Mouse (Mus musculus) hindbrain, embryonic 15.5 days (tissue): ENCODE measurements at regions not wholly inside any gene's neighbourhood (a gene's known extent, or its start where the extent isn't known, plus 50 kb on each side); places are given as distances from the start of the nearest gene placed in this dataset.
A peak's percentile ranks its signal among the peaks of the same experiment; 100 is the strongest.
"Not testable (repeated sequence)": the region's sequence is repeated elsewhere in the genome, so short reads cannot be mapped to it uniquely, and the experiment has no call there.

ENCODE experiments used
- ATAC-seq: fragments of 200-750 bp; cut with Nextera tagmentation; 2 replicates; pipeline ENCODE4 v1.8.0; 2017; ENCODE audit warnings: low read depth, moderate number of reproducible peaks, moderate TSS enrichment; ENCODE audit not compliant: low FRiP score
- H3K27ac ChIP-seq: fragments of 300-500 bp; sonication (generic); replicated peaks from 2 replicates; pipeline ENCODE4 v1.5.1; 2015; ENCODE audit warnings: mild to moderate bottlenecking, inconsistent platforms
- H3K27me3 ChIP-seq: fragments of 300-500 bp; sonication (generic); 2 replicates; pipeline ENCODE4 v1.6.1; 2015; ENCODE audit warnings: control low read depth, inconsistent platforms
- H3K36me3 ChIP-seq: fragments of 300-500 bp; sonication (generic); 2 replicates; pipeline ENCODE4 v1.6.1; 2015; ENCODE audit warnings: control low read depth, inconsistent platforms
- H3K4me1 ChIP-seq: fragments of 300-500 bp; sonication (generic); replicated peaks from 2 replicates; pipeline ENCODE4 v1.6.1; 2015; ENCODE audit warnings: control low read depth, inconsistent platforms
- H3K4me2 ChIP-seq: fragments of 300-500 bp; sonication (generic); 2 replicates; pipeline ENCODE4 v1.6.1; 2015; ENCODE audit warnings: moderate library complexity, mild to moderate bottlenecking, inconsistent platforms
- H3K4me3 ChIP-seq: fragments of 300-500 bp; sonication (generic); 2 replicates; pipeline ENCODE4 v1.5.1; 2015; ENCODE audit warnings: mild to moderate bottlenecking, inconsistent platforms
- H3K9ac ChIP-seq: fragments of 300-500 bp; sonication (generic); 2 replicates; pipeline ENCODE4 v1.6.1; 2015; ENCODE audit warnings: inconsistent platforms
- H3K9me3 ChIP-seq: fragments of 300-500 bp; sonication (generic); 2 replicates; pipeline ENCODE4 v1.6.1; 2016; ENCODE audit warnings: control low read depth, inconsistent platforms
- WGBS: fragments of 180-500 bp; shearing (Covaris S2); methylation state at CpG from one replicate; pipeline ENCODE4 v1.1.7; 2015; 5-methylcytosine and 5-hydroxymethylcytosine counted together

DNA sequence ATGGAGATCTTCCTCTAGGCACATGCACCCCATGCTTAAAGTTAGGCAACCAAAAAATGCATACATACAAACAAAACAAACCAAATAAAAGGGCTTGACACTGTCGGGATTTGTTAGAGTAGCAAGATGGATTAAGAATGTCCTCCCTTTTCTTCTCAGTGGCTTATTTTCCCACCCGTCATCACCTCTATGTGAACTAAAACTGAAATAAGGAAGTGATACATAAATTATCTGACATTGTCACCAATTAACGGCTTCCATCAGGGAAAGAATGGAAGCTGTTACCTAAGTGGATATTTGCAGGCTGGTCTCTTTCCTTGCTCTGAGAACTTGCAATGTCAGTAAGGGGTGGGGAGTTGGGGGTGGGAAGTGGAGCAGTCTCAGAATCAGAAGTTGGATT lies 541.5 kb downstream of the Diaph3 start:
- no peak for ATAC-seq
- Histone ChIP-seq H3K9me3 (no peaks in the 10 kb centered on the region), H3K4me2 (no peak overlapping the region), H3K4me1 (no peaks in the 10 kb centered on the region), H3K27me3 (no peaks in the 10 kb centered on the region), H3K4me3 (no peak overlapping the region), H3K9ac (no peak overlapping the region), H3K36me3 (no peaks in the 10 kb centered on the region), H3K27ac (no peak overlapping the region)
- WGBS = 76% methylated on average over 3 of the region's 3 CpGs

DNA sequence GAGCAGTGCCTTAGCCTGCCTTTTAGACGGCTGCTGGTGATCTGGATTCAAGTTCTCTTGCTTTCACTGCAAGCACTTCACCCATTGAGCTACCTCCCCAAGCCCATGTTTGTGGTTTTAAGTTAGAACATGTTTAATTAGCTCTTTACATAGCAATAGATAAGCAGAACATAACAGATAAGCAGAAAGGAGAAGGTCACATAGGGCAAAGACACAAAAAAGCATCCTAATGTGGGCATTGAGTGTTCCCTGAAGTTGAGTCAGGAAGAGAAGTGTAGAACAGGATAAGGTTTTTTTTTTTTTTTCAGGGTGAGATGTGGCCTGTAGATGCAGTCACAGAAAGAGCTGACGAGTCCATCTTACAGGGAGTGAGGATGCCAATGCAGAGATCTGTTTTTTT lies 552.5 kb downstream of the Diaph3 start:
- 92% methylated on average over 2 of the region's 2 CpGs for WGBS

DNA sequence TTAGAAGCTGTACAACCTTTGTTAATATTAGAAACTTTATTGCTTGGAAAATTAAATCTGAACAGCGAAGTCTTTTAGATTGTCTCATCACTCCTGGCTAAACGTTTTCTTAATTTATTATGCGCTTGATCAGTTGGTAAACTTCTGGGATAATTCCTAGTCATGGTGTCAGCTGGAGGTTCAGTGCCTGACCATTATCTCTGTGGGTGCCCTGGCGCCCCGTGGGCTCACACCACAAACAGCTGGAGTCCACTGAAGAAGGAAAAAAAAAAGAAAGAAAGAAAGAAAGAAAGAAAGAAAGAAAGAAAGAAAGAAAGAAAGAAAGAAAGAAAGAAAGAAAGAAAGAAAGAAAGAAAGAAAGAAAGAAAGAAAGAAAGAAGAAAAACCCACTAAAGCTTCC lies 555.1 kb downstream of the Diaph3 start:
- H3K4me2 ChIP-seq, H3K36me3 ChIP-seq, H3K4me3 ChIP-seq, H3K9me3 ChIP-seq, H3K9ac ChIP-seq, H3K27ac ChIP-seq, H3K27me3 ChIP-seq, H3K4me1 ChIP-seq, ATAC-seq: not testable (repeated sequence)
- 49% methylated on average over 5 of the region's 5 CpGs for WGBS

More for the DNA sequence above, 552.5 kb downstream of the Diaph3 start:
- Histone ChIP-seq H3K9ac (no peak overlapping the region), H3K9me3 (no peaks in the 10 kb centered on the region), H3K4me3 (no peak overlapping the region), H3K36me3 (no peaks in the 10 kb centered on the region), H3K4me2 (no peak overlapping the region), H3K27ac (no peak overlapping the region), H3K4me1 (no peaks in the 10 kb centered on the region), H3K27me3 (no peaks in the 10 kb centered on the region)
- no peak for ATAC-seq

DNA sequence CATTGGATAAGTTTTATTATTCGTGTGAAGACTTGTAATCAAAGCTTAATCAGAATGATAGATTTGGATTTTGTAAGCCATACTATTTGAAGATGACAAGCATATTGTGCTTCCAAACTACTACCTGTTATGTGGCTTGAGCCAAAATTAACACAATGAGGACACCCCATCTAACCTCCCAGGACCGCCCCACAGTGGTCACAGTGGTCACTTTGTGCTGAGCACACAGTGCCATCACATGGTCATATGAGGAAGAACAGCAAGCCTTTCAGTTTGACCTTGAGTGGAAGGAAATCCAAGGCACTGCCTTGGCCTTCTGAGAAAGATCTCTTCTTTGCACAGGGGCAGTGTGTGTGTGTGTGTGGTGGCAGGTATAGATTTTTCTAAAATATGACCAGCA lies 578.3 kb downstream of the Diaph3 start:
- 65% methylated on average over 2 of the region's 2 CpGs for WGBS

DNA sequence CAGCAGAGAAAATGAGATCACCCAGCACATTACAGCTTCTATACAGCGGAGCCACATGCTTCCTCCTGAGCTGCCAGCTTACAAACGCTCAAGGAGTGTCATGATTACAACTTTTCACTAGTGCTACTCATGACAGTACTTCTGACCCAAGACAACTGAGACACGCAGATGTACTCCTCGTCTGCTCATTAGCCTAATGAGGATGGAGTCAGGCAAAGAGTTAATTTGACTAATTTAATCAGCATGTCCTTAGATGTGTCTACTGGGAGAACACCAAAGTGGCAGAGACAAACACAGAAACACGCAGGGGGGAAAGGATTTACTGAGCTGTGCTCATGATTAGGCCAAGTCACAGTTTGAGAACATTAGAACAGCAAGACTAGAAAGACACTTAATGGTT lies 603.0 kb downstream of the Diaph3 start:
- Histone ChIP-seq H3K36me3 (no peaks in the 10 kb centered on the region), H3K27me3 (no peaks in the 10 kb centered on the region), H3K4me1 (no peaks in the 10 kb centered on the region), H3K9ac (no peak overlapping the region), H3K4me3 (no peak overlapping the region), H3K9me3 (no peaks in the 10 kb centered on the region), H3K27ac (no peak overlapping the region), H3K4me2 (no peak overlapping the region)
- WGBS = 58% methylated on average over 5 of the region's 5 CpGs
- ATAC-seq = no peak

More for the DNA sequence above, 578.3 kb downstream of the Diaph3 start:
- H3K4me2 ChIP-seq = no peak overlapping the region
- no peak for ATAC-seq
- no peaks in the 10 kb centered on the region for H3K27me3 ChIP-seq
- H3K9ac ChIP-seq = no peak overlapping the region
- H3K36me3 ChIP-seq = no peaks in the 10 kb centered on the region
- H3K9me3 ChIP-seq = no peaks in the 10 kb centered on the region
- H3K27ac ChIP-seq = no peak overlapping the region
- H3K4me1 ChIP-seq = no peaks in the 10 kb centered on the region
- no peak overlapping the region for H3K4me3 ChIP-seq

DNA sequence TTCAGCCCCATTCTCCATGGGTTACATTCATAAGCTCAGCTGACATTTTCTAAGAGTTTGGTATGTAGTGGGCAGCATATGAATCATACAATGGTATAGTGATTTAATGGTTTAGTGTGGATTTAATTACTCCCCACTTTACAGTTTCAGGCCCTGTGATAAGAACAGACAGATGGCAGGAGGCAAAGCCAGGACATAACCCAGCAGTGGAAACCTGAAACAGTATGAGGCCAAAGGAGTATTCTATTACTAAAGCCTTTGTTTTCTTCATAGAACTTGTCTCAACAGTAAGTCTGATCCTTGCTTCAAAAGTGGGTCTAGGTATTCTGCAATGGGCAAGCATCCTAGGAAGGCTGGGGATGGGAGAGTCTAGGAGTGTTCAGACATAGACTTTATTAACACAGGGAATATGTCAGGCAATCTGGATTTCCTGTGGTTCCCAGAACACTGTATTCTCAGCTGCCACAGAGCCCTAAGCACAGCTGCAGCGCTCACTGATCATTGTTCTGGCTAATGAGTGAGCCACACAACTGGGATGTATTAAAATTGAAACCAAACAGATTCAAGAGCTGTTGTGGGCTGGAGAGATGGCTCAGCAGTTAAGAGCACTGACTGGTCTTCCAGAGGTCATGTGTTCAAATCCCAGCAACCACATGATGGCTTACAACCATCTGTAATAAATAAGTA lies 604.6 kb downstream of the Diaph3 start:
- no peaks in the 10 kb centered on the region for H3K4me1 ChIP-seq
- H3K9ac ChIP-seq = no peak overlapping the region
- no peaks in the 10 kb centered on the region for H3K9me3 ChIP-seq
- H3K36me3 ChIP-seq = no peaks in the 10 kb centered on the region
- H3K4me2 ChIP-seq = no peak overlapping the region
- H3K27me3 ChIP-seq = no peaks in the 10 kb centered on the region
- no peak overlapping the region for H3K27ac ChIP-seq
- WGBS = 67% methylated on average over 1 of the region's 1 CpGs
- ATAC-seq = no peak
- H3K4me3 ChIP-seq = no peak overlapping the region

DNA sequence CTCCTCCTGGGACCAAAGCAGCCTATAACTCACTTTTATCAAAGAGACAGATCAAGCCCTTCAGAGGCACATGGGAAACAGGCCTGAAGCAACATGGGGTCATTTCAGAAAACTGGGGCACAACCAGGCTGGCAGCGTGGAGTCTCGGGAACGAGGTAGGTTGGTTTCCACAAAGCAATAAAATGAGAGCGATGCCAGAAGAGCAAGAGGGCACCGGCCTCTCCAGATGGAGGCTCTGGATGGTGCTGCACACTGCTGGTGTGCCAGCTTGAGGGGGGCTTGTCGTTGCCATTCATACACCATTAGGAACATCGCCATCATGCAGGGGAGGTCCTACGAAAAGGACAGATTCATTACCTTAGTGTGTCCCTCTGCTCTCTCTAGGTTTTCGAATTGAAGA lies 630.6 kb downstream of the Diaph3 start:
- no peaks in the 10 kb centered on the region for H3K27me3 ChIP-seq
- 86% methylated on average over 9 of the region's 9 CpGs for WGBS
- no peak overlapping the region for H3K4me2 ChIP-seq
- no peak overlapping the region for H3K4me3 ChIP-seq
- no peak overlapping the region for H3K27ac ChIP-seq
- H3K4me1 ChIP-seq = no peaks in the 10 kb centered on the region
- no peaks in the 10 kb centered on the region for H3K9me3 ChIP-seq
- no peaks in the 10 kb centered on the region for H3K36me3 ChIP-seq
- ATAC-seq = peak; percentile 56; the same call in 1 of the 2 replicates
- H3K9ac ChIP-seq = no peak overlapping the region

DNA sequence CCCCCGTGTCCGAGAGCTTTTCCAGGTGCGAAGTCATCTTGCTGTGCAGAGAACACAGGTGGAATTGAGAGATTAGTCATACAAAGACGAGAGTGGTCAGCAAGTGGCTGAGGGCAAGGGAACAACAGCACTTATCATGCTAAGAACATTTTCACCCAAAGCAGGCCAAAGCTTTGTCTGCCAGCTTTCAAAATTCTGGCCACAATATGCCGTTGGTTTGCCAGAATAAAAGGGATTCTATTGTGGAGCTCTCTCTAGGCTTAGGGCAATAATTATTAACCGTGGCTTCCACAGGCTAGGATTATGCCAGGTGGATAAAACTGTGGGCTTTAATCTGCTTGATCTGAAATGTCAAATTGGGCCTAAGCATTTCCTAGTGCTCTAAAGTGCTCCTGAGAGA lies 631.3 kb downstream of the Diaph3 start:
- H3K27ac ChIP-seq = no peak overlapping the region
- H3K9ac ChIP-seq = no peak overlapping the region
- 85% methylated on average over 6 of the region's 6 CpGs for WGBS
- no peak for ATAC-seq
- no peaks in the 10 kb centered on the region for H3K4me1 ChIP-seq
- H3K4me3 ChIP-seq = no peak overlapping the region
- no peaks in the 10 kb centered on the region for H3K36me3 ChIP-seq
- no peaks in the 10 kb centered on the region for H3K27me3 ChIP-seq
- no peaks in the 10 kb centered on the region for H3K9me3 ChIP-seq
- H3K4me2 ChIP-seq = no peak overlapping the region

DNA sequence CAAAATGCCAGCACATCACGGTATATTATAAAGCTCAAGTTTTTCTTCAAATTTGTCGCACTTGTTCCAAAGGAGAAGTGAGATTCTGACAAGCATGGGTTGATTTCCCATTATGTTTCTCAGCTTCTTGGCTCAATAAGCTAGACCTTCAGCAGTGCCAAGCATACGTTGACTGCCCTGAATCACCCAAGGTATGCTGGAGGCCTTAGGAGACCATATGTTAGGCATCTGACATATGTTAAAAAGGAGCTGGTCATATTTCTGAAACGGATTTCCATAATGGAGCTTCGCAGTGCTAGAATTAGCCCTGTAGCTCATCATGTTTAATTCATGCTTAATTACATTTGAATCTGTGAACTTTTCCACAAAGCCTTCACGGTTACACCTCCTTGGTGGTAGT lies 634.7 kb downstream of the Diaph3 start:
- Histone ChIP-seq H3K4me2 (no peak overlapping the region), H3K27me3 (no peaks in the 10 kb centered on the region), H3K4me1 (no peaks in the 10 kb centered on the region), H3K36me3 (no peaks in the 10 kb centered on the region), H3K4me3 (no peak overlapping the region), H3K27ac (no peak overlapping the region), H3K9me3 (no peaks in the 10 kb centered on the region), H3K9ac (no peak overlapping the region)
- WGBS = 52% methylated on average over 6 of the region's 6 CpGs
- ATAC-seq = no peak

DNA sequence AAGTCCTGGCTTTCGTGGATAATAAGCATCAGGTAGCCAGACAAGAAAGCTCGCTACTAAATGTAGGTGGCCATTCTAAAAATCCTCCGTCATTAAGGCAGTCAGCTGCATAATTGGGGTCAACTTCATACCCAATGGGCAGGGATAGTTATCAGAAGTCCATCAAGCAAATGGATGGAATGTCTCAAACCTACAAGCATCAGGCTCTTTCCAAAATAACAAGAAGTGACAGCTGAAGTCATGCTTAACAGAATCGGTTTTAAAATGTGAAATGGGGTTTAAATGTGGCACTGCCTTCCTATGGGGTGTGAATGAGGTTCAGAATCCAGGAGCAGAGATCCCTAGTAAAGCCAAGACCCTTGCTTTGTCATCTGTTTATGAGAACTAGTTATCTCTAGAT lies 650.2 kb downstream of the Diaph3 start:
- Histone ChIP-seq H3K9me3 (no peaks in the 10 kb centered on the region), H3K36me3 (no peaks in the 10 kb centered on the region), H3K4me1 (peaks cover 25% of the 10 kb centered on the region), H3K9ac (no peak overlapping the region), H3K4me3 (no peak overlapping the region), H3K27me3 (no peaks in the 10 kb centered on the region), H3K27ac (no peak overlapping the region), H3K4me2 (no peak overlapping the region)
- WGBS = 75% methylated on average over 4 of the region's 4 CpGs
- no peak for ATAC-seq

DNA sequence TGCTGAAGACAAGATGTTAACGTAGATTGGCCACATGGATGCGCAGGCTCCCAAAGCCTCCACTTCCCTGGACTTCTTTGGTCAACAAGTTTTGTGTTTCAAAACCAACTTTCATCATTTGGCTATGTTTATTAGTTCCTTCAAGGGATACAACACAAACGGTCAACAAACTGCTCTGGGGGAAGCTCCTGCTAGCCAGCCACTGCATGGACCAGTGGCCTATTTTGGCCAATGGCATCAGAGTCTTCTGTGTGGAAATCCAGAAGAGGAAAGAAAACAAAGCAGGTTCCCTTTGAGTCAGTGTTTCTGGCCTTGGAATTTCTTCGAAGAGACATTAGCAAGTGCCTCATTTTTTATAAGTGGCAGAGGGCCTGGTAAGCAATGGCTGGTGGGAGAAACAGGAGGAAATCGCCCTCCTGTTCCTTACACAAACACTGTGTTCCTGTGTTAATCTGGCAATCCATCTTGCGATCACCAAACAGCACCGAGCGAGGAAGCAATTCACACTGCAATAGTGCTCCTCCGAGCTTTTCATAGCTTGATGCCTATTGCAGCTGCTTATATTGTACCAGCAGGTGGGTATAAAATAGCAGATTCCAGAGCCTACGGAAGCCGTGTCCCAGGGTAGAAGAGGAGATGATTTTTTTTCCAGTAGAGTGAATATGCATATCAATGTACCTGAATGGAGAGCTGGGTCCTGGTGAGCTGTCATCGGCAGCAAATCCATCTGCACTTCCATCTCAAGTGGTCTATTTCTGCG lies 651.0 kb downstream of the Diaph3 start:
- H3K27me3 ChIP-seq = no peaks in the 10 kb centered on the region
- no peaks in the 10 kb centered on the region for H3K36me3 ChIP-seq
- H3K9ac ChIP-seq = no peak overlapping the region
- peak; percentile 74 for ATAC-seq
- H3K4me1 ChIP-seq = peaks cover 25% of the 10 kb centered on the region
- H3K27ac ChIP-seq = peak overlapping the region; percentile 63
- 42% methylated on average over 13 of the region's 13 CpGs for WGBS
- no peak overlapping the region for H3K4me3 ChIP-seq
- H3K9me3 ChIP-seq = no peaks in the 10 kb centered on the region
- H3K4me2 ChIP-seq = peak overlapping the region; percentile 5; the same call in 1 of the 2 replicates

DNA sequence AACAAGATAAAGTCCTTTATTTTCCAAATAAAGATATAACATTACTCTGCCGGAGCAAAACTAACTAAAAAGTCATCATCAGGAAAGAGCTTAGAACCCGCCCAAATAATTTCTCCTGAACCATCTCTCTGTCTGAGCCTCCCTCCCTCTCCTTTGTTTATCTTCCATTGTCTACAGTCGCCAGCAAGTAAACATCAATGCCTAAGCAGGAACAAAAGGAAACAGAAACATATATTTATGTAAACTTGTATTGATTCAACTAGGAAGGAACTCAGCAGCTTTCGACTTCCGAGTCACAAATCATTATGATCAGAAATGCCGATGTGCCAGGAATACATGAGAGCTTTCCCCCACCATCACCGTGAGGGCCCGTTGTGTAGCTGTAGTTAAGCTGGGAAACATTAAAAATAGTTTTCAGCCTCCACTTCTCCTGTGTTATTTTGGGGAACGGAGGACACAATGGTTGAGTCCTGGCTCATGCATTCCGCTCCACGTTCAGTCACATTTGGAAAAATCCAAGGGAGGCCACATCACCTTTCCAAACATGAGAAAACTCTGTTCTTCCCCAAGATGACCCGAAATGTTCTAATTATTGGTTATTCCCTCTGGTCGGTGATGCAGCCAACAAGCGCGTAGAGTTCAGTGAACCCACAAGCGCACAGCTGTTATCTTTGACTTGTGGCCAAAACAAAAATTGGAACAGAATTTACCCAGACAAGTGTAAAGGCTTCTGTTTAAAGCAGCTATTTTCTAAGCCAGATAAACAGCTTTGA lies 651.8 kb downstream of the Diaph3 start:
- Histone ChIP-seq H3K36me3 (no peaks in the 10 kb centered on the region), H3K27ac (peak overlapping the region; percentile 63; the same call in 1 of the 2 replicates), H3K27me3 (no peaks in the 10 kb centered on the region), H3K4me2 (no peak overlapping the region), H3K9me3 (no peaks in the 10 kb centered on the region), H3K4me3 (no peak overlapping the region), H3K9ac (no peak overlapping the region), H3K4me1 (peaks cover 25% of the 10 kb centered on the region)
- 65% methylated on average over 16 of the region's 16 CpGs for WGBS
- no peak for ATAC-seq
